Mouse (Mus musculus) C2C12 (cell line): ENCODE measurements around the gene Akap12.

Source experiments
- CTCF ChIP-seq: IDR thresholded peaks from one replicate; pipeline ENCODE4 v1.5.1; 2011; ENCODE audit not compliant: control insufficient read depth, insufficient read depth, insufficient read length
- MAX ChIP-seq: IDR thresholded peaks from one replicate; pipeline ENCODE4 v1.6.1; 2011; ENCODE audit warnings: mild to moderate bottlenecking, control low read depth
- MYOG ChIP-seq: IDR thresholded peaks from one replicate; pipeline ENCODE4 v1.6.1; 2011; ENCODE audit not compliant: control insufficient read depth, insufficient read length; ENCODE audit errors: extremely low read depth
- USF1 ChIP-seq: IDR thresholded peaks from one replicate; pipeline ENCODE4 v1.6.1; 2011; ENCODE audit warnings: low read depth, mild to moderate bottlenecking, control low read depth, moderate library complexity

GRCm38 (mm10) chr10:4278041-4278440 lies 11.9 kb downstream of the Akap12 start:
- TF ChIP-seq MYOG (no peak), CTCF (no peak), MAX (no peak), USF1 (no peak)
